Mouse (Mus musculus) limb, embryonic 15.5 days (tissue): ENCODE data around the gene Snhg11. TPM values are rescaled to one million over a fixed set of nuclear protein-coding genes. Genes with fewer than 3 reads are reported as not detected.

ENCODE experiments used
- ATAC-seq: fragments of 200-750 bp; cut with Nextera tagmentation; 2 replicates; pipeline ENCODE4 v1.8.0; 2017; ENCODE audit warnings: low read depth, moderate TSS enrichment; ENCODE audit not compliant: insufficient number of reproducible peaks, low FRiP score, low TSS enrichment
- H3K27ac ChIP-seq: fragments of 300-500 bp; sonication (generic); 2 replicates; pipeline ENCODE4 v1.5.1; 2015; ENCODE audit warnings: moderate library complexity, mild to moderate bottlenecking, inconsistent platforms
- H3K27me3 ChIP-seq: fragments of 300-500 bp; sonication (generic); 2 replicates; pipeline ENCODE4 v1.6.1; 2015; ENCODE audit warnings: inconsistent platforms
- H3K36me3 ChIP-seq: fragments of 300-500 bp; sonication (generic); 2 replicates; pipeline ENCODE4 v1.6.1; 2015; ENCODE audit warnings: inconsistent platforms
- H3K4me1 ChIP-seq: fragments of 300-500 bp; sonication (generic); 2 replicates; pipeline ENCODE4 v1.6.1; 2015; ENCODE audit warnings: inconsistent platforms
- H3K4me2 ChIP-seq: fragments of 300-500 bp; sonication (generic); 2 replicates; pipeline ENCODE4 v1.6.1; 2015; ENCODE audit warnings: mild to moderate bottlenecking, inconsistent platforms
- H3K4me3 ChIP-seq: fragments of 300-500 bp; sonication (generic); 2 replicates; pipeline ENCODE4 v1.5.1; 2015; ENCODE audit warnings: mild to moderate bottlenecking, inconsistent platforms
- H3K9ac ChIP-seq: fragments of 300-500 bp; sonication (generic); 2 replicates; pipeline ENCODE4 v1.6.1; 2015; ENCODE audit warnings: inconsistent platforms
- H3K9me3 ChIP-seq: fragments of 300-500 bp; sonication (generic); 2 replicates; pipeline ENCODE4 v1.6.1; 2016; ENCODE audit warnings: inconsistent platforms
- WGBS: fragments of 180-500 bp; shearing (Covaris S2); methylation state at CpG from one replicate; pipeline ENCODE4 v1.1.7; 2015; 5-methylcytosine and 5-hydroxymethylcytosine counted together
- polyA plus RNA-seq: library from polyadenylated mRNA; unstranded; fragments of >200 nt; fragmentation: Nextera tagmentation; extraction: Ambion mirVana; gene quantifications from 2 replicates; pipeline ENCODE4 v1.2.1, GENCODE M21; 2015

The Snhg11 gene
- polyA plus RNA-seq, 1 experiment from 2014 or later = 4.6 TPM

- ATAC-seq = peak; percentile 69
- peak overlapping the region; percentile 87 for H3K4me3 ChIP-seq
- peak overlapping the region; percentile 87 for H3K4me2 ChIP-seq
- no peaks in the 10 kb centered on the region for H3K36me3 ChIP-seq
- peaks cover 19% of the 10 kb centered on the region for H3K4me1 ChIP-seq
- peak overlapping the region; percentile 83 for H3K27ac ChIP-seq
- H3K9me3 ChIP-seq = no peaks in the 10 kb centered on the region
- no peaks in the 10 kb centered on the region for H3K27me3 ChIP-seq
- WGBS = 2% methylated on average over 60 of the region's 67 CpGs
- H3K9ac ChIP-seq = peak overlapping the region; percentile 85
Observed at GRCm38 (mm10) chr2:158410022-158411014, 34.9 kb downstream of the Snhg11 start.

GRCm38 (mm10) chr2:158413240-158413639 is 37.8 kb downstream of the Snhg11 start:
- Histone ChIP-seq H3K9ac (no peak overlapping the region), H3K27ac (no peak overlapping the region), H3K4me1 (peaks cover 19% of the 10 kb centered on the region), H3K4me2 (no peak overlapping the region), H3K4me3 (no peak overlapping the region), H3K36me3 (no peaks in the 10 kb centered on the region), H3K9me3 (no peaks in the 10 kb centered on the region), H3K27me3 (no peaks in the 10 kb centered on the region)
- whole genome bisulfite sequencing = 77% methylated on average over 2 of the region's 2 CpGs
- ATAC-seq = no peak

- Histone ChIP-seq H3K4me2 (no peak overlapping the region), H3K27ac (no peak overlapping the region), H3K4me1 (peaks cover 10% of the 10 kb centered on the region), H3K9ac (no peak overlapping the region), H3K27me3 (no peaks in the 10 kb centered on the region), H3K4me3 (no peak overlapping the region), H3K36me3 (0 out of 2 replicates have a peak, but pooled peaks cover 2% of the 10 kb centered on the region), H3K9me3 (no peaks in the 10 kb centered on the region)
- 77% methylated on average over 1 of the region's 1 CpGs for WGBS
- no peak for ATAC-seq
Observed at GRCm38 (mm10) chr2:158415826-158416225, 40.4 kb downstream of the Snhg11 start.

- H3K4me3 ChIP-seq = no peak overlapping the region
- no peak overlapping the region for H3K27ac ChIP-seq
- ATAC-seq = no peak
- WGBS = 82% methylated on average over 1 of the region's 1 CpGs
- no peaks in the 10 kb centered on the region for H3K27me3 ChIP-seq
- H3K4me1 ChIP-seq = no peaks in the 10 kb centered on the region
- 0 out of 2 replicates have a peak, but pooled peaks cover 14% of the 10 kb centered on the region for H3K36me3 ChIP-seq
- no peak overlapping the region for H3K9ac ChIP-seq
- no peaks in the 10 kb centered on the region for H3K9me3 ChIP-seq
- H3K4me2 ChIP-seq = no peak overlapping the region
Observed at GRCm38 (mm10) chr2:158418663-158419062, 43.2 kb downstream of the Snhg11 start.

Other genes starting within 250 kb of the Snhg11 start
- gene Tgm2, start 229.2 kb upstream of the Snhg11 start, polyA plus RNA-seq = 13.3 and 18.1 TPM in 2 replicates
- 12.0 and 12.2 TPM in 2 replicates for gene D630003M21Rik, start 146.4 kb upstream of the Snhg11 start, polyA plus RNA-seq
- gene Bpi, start 117.5 kb upstream of the Snhg11 start, polyA plus RNA-seq = not detected in 2 replicates
- 3.8 and 5.4 TPM in 2 replicates for gene Lbp, start 69.1 kb upstream of the Snhg11 start, polyA plus RNA-seq
- 14.3 and 15.3 TPM in 2 replicates for gene Ralgapb, start 34.2 kb downstream of the Snhg11 start, polyA plus RNA-seq
- gene Adig, start 127.0 kb downstream of the Snhg11 start, polyA plus RNA-seq = 3.4 and 5.8 TPM in 2 replicates
- 9.4 and 9.5 TPM in 2 replicates for gene Arhgap40, start 137.2 kb downstream of the Snhg11 start, polyA plus RNA-seq
- gene Slc32a1, start 235.1 kb downstream of the Snhg11 start, polyA plus RNA-seq = not detected in 2 replicates
- gene Actr5, start 249.2 kb downstream of the Snhg11 start, polyA plus RNA-seq = 7.2 and 10.2 TPM in 2 replicates